Mouse (Mus musculus) thymus, postnatal 36 days (tissue): ENCODE measurements around the gene Hira.
A peak's percentile ranks its signal among the peaks of the same experiment; 100 is the strongest.
"Not testable (repeated sequence)": the region's sequence is repeated elsewhere in the genome, so short reads cannot be mapped to it uniquely, and the experiment has no call there.

ENCODE experiments used
- DNase-seq, 2 experiments: peaks; one replicate each; pipeline ENCODE4 v3.0.0; 2022; ENCODE audit warnings: mixed read lengths in 2 of 2

The Hira gene

GRCm38 (mm10) chr16:18876442-18877308 lies at the start of gene Hira, which contains the start of gene Mrpl40:
TSS of gene Hira (plus strand) at chr16:18877037.
TSS of gene Mrpl40 (minus strand) at chr16:18876862.
- peak; percentile 94 for DNase-seq

GRCm38 (mm10) chr16:18828630-18829029 lies 48.2 kb upstream of the Hira start:
- DNase-seq, result no peak

GRCm38 (mm10) chr16:18829102-18829501 lies 47.7 kb upstream of the Hira start:
- no peak for DNase-seq

GRCm38 (mm10) chr16:18833486-18833885 lies 43.4 kb upstream of the Hira start:
- no peak for DNase-seq

GRCm38 (mm10) chr16:18836073-18836467 lies 40.8 kb upstream of the Hira start:
- no peak for DNase-seq

- peak; percentile 94 to 95 for DNase-seq
Observed at GRCm38 (mm10) chr16:18836468-18837208, 40.2 kb upstream of the Hira start, which contains the start of the genes 2510002D24Rik and Gm28539. TSS of gene 2510002D24Rik (plus strand) at chr16:18836578. TSS of gene Gm28539 (plus strand) at chr16:18836584.

- no peak for DNase-seq
Observed at GRCm38 (mm10) chr16:18838346-18838745, 38.5 kb upstream of the Hira start.

- DNase-seq, result no peak
Observed at GRCm38 (mm10) chr16:18846301-18846820, 30.5 kb upstream of the Hira start.

GRCm38 (mm10) chr16:18849521-18850190 lies 27.2 kb upstream of the Hira start:
- not testable (repeated sequence) for DNase-seq

GRCm38 (mm10) chr16:18858551-18858950 lies 18.3 kb upstream of the Hira start:
- no peak for DNase-seq

- DNase-seq, result no peak
Observed at GRCm38 (mm10) chr16:18860186-18860585, 16.7 kb upstream of the Hira start.

GRCm38 (mm10) chr16:18870495-18870894 lies 6.3 kb upstream of the Hira start:
- not testable (repeated sequence) for DNase-seq

GRCm38 (mm10) chr16:18876091-18876441 lies 771 bp upstream of the Hira start:
- DNase-seq, result no peak

GRCm38 (mm10) chr16:18877386-18878090 lies 701 bp downstream of the Hira start:
- peak; percentile 69 to 78 for DNase-seq

- no peak for DNase-seq
Observed at GRCm38 (mm10) chr16:18878091-18878720, 1.4 kb downstream of the Hira start.

- DNase-seq, result no peak
Observed at GRCm38 (mm10) chr16:18884044-18884443, 7.2 kb downstream of the Hira start.

- no peak for DNase-seq
Observed at GRCm38 (mm10) chr16:18893840-18894372, 17.1 kb downstream of the Hira start.

- no peak for DNase-seq
Observed at GRCm38 (mm10) chr16:18895249-18895648, 18.4 kb downstream of the Hira start.

GRCm38 (mm10) chr16:18896429-18896828 lies 19.6 kb downstream of the Hira start:
- DNase-seq, result no peak

- DNase-seq, result no peak
Observed at GRCm38 (mm10) chr16:18905648-18906047, 28.8 kb downstream of the Hira start.

GRCm38 (mm10) chr16:18916064-18916463 lies 39.2 kb downstream of the Hira start:
- DNase-seq, result no peak
